Mouse (Mus musculus): ENCODE measurements at regions not wholly inside any gene's neighbourhood (a gene's known extent, or its start where the extent isn't known, plus 50 kb on each side); places are given as distances from the start of the nearest gene placed in this dataset.
A peak's percentile ranks its signal among the peaks of the same experiment; 100 is the strongest.

DNA sequence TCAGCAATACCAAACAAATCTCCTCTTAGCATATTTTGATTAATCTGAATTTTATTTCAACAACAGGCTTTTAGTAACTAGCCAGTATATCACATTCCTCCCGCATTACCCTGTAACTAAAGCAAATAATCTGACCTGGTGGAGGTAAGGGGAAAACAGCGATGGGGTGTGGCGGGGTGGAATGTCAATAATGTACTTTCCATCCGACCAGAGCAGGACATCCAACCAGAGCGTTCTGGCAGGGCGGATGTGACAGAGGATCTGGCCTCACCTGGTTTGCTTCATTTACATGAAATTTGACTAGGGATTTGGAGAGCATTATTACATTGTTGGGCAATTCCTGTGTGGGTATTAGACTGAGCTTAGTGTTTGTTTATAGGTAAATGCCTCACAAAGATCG lies 106.2 kb upstream of the Serp2 start:
- Histone ChIP-seq H3K9me3 (ENCODE audit: control insufficient read depth, low read length) (no peaks in the 10 kb centered on the region), H3K27ac (replicated peaks) (no peak overlapping the region), H3K9ac (ENCODE audit: low read length) (no peak overlapping the region), H3K4me3 (ENCODE audit: low read depth, low read length) (no peak overlapping the region), H3K4me2 (replicated peaks; ENCODE audit: low read depth) (no peak overlapping the region), H3K4me1 (replicated peaks; ENCODE audit: control insufficient read depth, insufficient read depth) (0 out of 2 replicates have a peak, but pooled peaks cover 5% of the 10 kb centered on the region), H3K36me3 (ENCODE audit: control insufficient read depth, insufficient read depth, low read length) (no peaks in the 10 kb centered on the region), H3K27me3 (ENCODE audit: control insufficient read depth, insufficient read depth, low read length) (no peaks in the 10 kb centered on the region)
- 46% methylated on average over 7 of the region's 7 CpGs for WGBS
- peak; percentile 86 for ATAC-seq (ENCODE audit: low FRiP score, low TSS enrichment)
- peak; percentile 76 for DNase-seq (ENCODE audit: low spot score)
- TF ChIP-seq EP300 (optimal IDR thresholded peaks at IDR 0.05) (no peak), CTCF (IDR thresholded peaks at IDR 0.05; ENCODE audit: low read depth) (no peak)

- H3K9ac ChIP-seq (ENCODE audit: low read length), result no peak overlapping the region
- H3K27ac ChIP-seq (replicated peaks), result no peak overlapping the region
- no peaks in the 10 kb centered on the region for H3K36me3 ChIP-seq (ENCODE audit: control insufficient read depth, insufficient read depth, low read length)
- H3K9me3 ChIP-seq (ENCODE audit: control insufficient read depth, low read length), result no peaks in the 10 kb centered on the region
- DNase-seq (ENCODE audit: low spot score), result no peak
- 86% methylated on average over 2 of the region's 2 CpGs for WGBS
- no peak overlapping the region for H3K4me3 ChIP-seq (ENCODE audit: low read depth, low read length)
- H3K4me1 ChIP-seq (replicated peaks; ENCODE audit: control insufficient read depth, insufficient read depth), result peaks cover 5% of the 10 kb centered on the region; the same call in 1 of the 2 replicates
- no peak for ATAC-seq (ENCODE audit: low FRiP score, low TSS enrichment)
- no peak for TF ChIP-seq CTCF (IDR thresholded peaks at IDR 0.05; ENCODE audit: low read depth)
- TF ChIP-seq EP300 (optimal IDR thresholded peaks at IDR 0.05), result no peak
- no peak overlapping the region for H3K4me2 ChIP-seq (replicated peaks; ENCODE audit: low read depth)
- H3K27me3 ChIP-seq (ENCODE audit: control insufficient read depth, insufficient read depth, low read length), result no peaks in the 10 kb centered on the region
Observed at GRCm38 (mm10) chr14:76660906-76661305, 104.2 kb upstream of the Serp2 start.

DNA sequence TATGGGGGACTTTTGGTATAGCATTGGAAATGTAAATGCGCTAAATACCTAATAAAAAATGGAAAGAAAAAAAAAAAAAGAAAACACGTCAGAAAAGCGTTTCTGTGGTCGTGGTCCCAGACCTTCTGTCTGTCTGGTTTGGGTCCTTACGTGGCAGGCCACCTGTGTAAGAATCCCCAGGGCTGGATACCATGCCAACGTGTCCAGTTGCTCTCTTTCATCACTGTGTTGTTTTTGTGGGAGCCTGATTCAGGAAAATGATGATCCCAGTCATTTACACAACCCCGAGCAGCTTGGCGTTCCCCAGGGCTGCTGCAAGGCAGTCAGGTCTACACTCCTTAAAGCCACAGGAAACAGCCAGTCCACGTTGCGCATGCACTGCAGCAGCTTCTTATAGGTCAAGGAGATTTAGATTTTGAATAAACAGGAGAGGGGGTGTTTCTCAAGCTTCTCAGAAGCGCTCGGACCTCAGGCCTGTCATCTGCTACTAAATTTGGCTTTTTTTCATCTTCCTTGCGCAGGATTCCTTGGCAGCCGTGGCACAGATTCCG lies 102.3 kb upstream of the Serp2 start:
- H3K27me3 ChIP-seq (ENCODE audit: control insufficient read depth, insufficient read depth, low read length), result no peaks in the 10 kb centered on the region
- no peaks in the 10 kb centered on the region for H3K9me3 ChIP-seq (ENCODE audit: control insufficient read depth, low read length)
- 0 out of 2 replicates have a peak overlapping the region, but pooled peaks have one; percentile 5 for H3K27ac ChIP-seq (replicated peaks)
- DNase-seq (ENCODE audit: low spot score) (no peak), ATAC-seq (ENCODE audit: low FRiP score, low TSS enrichment) (peak; percentile 34; the same call in 1 of the 2 replicates)
- no peak overlapping the region for H3K4me2 ChIP-seq (replicated peaks; ENCODE audit: low read depth)
- no peak overlapping the region for H3K9ac ChIP-seq (ENCODE audit: low read length)
- TF ChIP-seq CTCF (IDR thresholded peaks at IDR 0.05; ENCODE audit: low read depth), result no peak
- TF ChIP-seq EP300 (optimal IDR thresholded peaks at IDR 0.05), result no peak
- no peaks in the 10 kb centered on the region for H3K36me3 ChIP-seq (ENCODE audit: control insufficient read depth, insufficient read depth, low read length)
- H3K4me1 ChIP-seq (replicated peaks; ENCODE audit: control insufficient read depth, insufficient read depth), result peaks cover 3% of the 10 kb centered on the region; the same call in 1 of the 2 replicates
- no peak overlapping the region for H3K4me3 ChIP-seq (ENCODE audit: low read depth, low read length)
- WGBS, result 53% methylated on average over 15 of the region's 15 CpGs

GRCm38 (mm10) chr14:76657784-76658610 lies 101.3 kb upstream of the Serp2 start:
- Histone ChIP-seq H3K4me1 (replicated peaks; ENCODE audit: control insufficient read depth, insufficient read depth) (peaks cover 3% of the 10 kb centered on the region; the same call in 1 of the 2 replicates), H3K9me3 (ENCODE audit: control insufficient read depth, low read length) (no peaks in the 10 kb centered on the region), H3K9ac (ENCODE audit: low read length) (peak overlapping the region; percentile 31; the same call in 1 of the 2 replicates), H3K27ac (replicated peaks) (peak overlapping the region; percentile 67), H3K36me3 (ENCODE audit: control insufficient read depth, insufficient read depth, low read length) (no peaks in the 10 kb centered on the region), H3K4me2 (replicated peaks; ENCODE audit: low read depth) (no peak overlapping the region), H3K4me3 (ENCODE audit: low read depth, low read length) (no peak overlapping the region), H3K27me3 (ENCODE audit: control insufficient read depth, insufficient read depth, low read length) (no peaks in the 10 kb centered on the region)
- peak; percentile 27; the same call in 1 of the 2 replicates for ATAC-seq (ENCODE audit: low FRiP score, low TSS enrichment)
- no peak for TF ChIP-seq EP300 (optimal IDR thresholded peaks at IDR 0.05)
- peak; percentile 34 for TF ChIP-seq CTCF (IDR thresholded peaks at IDR 0.05; ENCODE audit: low read depth)
- WGBS, result 35% methylated on average over 9 of the region's 9 CpGs
- DNase-seq (ENCODE audit: low spot score), result peak; percentile 57

GRCm38 (mm10) chr14:76657375-76657774 lies 100.7 kb upstream of the Serp2 start:
- H3K27ac ChIP-seq (replicated peaks), result peak overlapping the region; percentile 67
- no peak overlapping the region for H3K9ac ChIP-seq (ENCODE audit: low read length)
- 27% methylated on average over 7 of the region's 7 CpGs for WGBS
- DNase-seq (ENCODE audit: low spot score) (no peak), ATAC-seq (ENCODE audit: low FRiP score, low TSS enrichment) (peak; percentile 47; the same call in 1 of the 2 replicates)
- H3K9me3 ChIP-seq (ENCODE audit: control insufficient read depth, low read length), result no peaks in the 10 kb centered on the region
- no peak overlapping the region for H3K4me2 ChIP-seq (replicated peaks; ENCODE audit: low read depth)
- H3K4me1 ChIP-seq (replicated peaks; ENCODE audit: control insufficient read depth, insufficient read depth), result peaks cover 3% of the 10 kb centered on the region; the same call in 1 of the 2 replicates
- H3K36me3 ChIP-seq (ENCODE audit: control insufficient read depth, insufficient read depth, low read length), result no peaks in the 10 kb centered on the region
- H3K4me3 ChIP-seq (ENCODE audit: low read depth, low read length), result no peak overlapping the region
- TF ChIP-seq EP300 (optimal IDR thresholded peaks at IDR 0.05) (no peak), CTCF (IDR thresholded peaks at IDR 0.05; ENCODE audit: low read depth) (no peak)
- no peaks in the 10 kb centered on the region for H3K27me3 ChIP-seq (ENCODE audit: control insufficient read depth, insufficient read depth, low read length)

Measured in stomach, postnatal 0 days (tissue).